Mouse (Mus musculus) G1E-ER4 (cell line): ENCODE results near the gene Wnt7a. TPM values are rescaled to one million over a fixed set of nuclear protein-coding genes. Genes with fewer than 3 reads are reported as not detected.

Experiments
- GATA1 ChIP-seq: IDR thresholded peaks from one replicate; pipeline ENCODE4 v1.8.0; 2012; ENCODE audit warnings: low read length, inconsistent platforms
- polyA plus RNA-seq: library from polyadenylated mRNA; stranded (reverse); fragments of >175 nt; gene quantifications from 2 replicates; pipeline ENCODE4 v1.2.3, GENCODE M21; 2012

Gene Wnt7a
- polyA plus RNA-seq, 1 experiment, result not detected

DNA sequence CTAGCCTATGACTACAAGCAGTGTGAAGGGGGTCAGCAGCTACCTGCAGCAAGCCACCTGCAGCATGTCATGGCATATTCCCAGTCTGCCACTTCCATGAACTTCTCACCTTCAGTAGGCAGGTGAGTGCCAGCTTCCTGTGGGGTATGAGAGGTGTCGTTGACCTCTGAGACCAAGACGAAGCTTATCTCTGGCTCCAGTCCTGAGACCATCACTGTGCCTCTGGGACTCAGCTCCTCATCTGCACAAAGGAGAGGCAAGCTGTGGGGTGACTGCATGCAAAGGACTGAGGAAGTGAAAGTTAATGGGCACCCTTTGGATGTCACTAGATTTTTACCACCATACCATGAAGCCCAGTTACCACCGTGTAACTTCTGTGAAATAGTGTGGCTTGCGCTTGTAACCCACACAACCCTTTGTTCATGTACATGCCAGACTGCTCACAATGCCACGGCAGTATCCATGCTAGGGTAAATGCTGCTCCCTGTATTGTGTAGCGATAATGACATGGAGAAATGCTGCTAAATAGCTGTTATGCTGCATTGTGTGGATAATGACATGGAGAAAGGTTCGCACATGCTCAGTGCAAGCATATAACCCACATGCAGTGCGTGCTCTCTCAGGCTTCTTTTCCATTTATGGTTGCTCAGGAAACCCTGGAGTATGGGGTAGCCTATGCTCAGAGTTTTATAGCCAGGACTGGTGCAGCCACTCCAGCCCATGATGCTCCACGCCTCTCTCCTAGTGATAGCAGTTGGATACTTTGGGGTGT lies 89.0 kb downstream of the Wnt7a start:
- no peak for TF ChIP-seq GATA1

Other genes starting within 250 kb of the Wnt7a start
- 0.08 TPM in 1 of 2 replicates, not detected in the other for gene Fbln2, start 198.9 kb downstream of the Wnt7a start, polyA plus RNA-seq
- gene Chchd4, start 62.2 kb upstream of the Wnt7a start, polyA plus RNA-seq, result 18.9 and 20.6 TPM in 2 replicates
- gene Tmem43, start 62.3 kb upstream of the Wnt7a start, polyA plus RNA-seq, result 1.4 and 3.0 TPM in 2 replicates
- gene Xpc, start 104.5 kb upstream of the Wnt7a start, polyA plus RNA-seq, result 7.5 and 7.8 TPM in 2 replicates
- gene Lsm3, start 104.6 kb upstream of the Wnt7a start, polyA plus RNA-seq, result 9.7 and 13.3 TPM in 2 replicates